Mouse (Mus musculus) common myeloid progenitor, adult 5-6 weeks (primary cell): ENCODE data around the gene Cpb2. TPM values are rescaled to one million over a fixed set of nuclear protein-coding genes. Genes with fewer than 3 reads are reported as not detected.

Source experiments
- total RNA-seq: library from RNA; stranded (forward); fragments of 200-1000, 187-1606 nt; gene quantifications from 2 replicates; pipeline ENCODE4 v1.2.3, GENCODE M21; 2017

Cpb2 gene
- total RNA-seq, 1 experiment from 2014 or later = not detected

Other genes with a start within 250 kb of the Cpb2 start
- gene Rubcnl, start 226.3 kb upstream of the Cpb2 start, total RNA-seq = 3.8 and 4.0 TPM in 2 replicates
- not detected in 2 replicates for gene Lrrc63, start 111.4 kb upstream of the Cpb2 start, total RNA-seq
- 244 and 283 TPM in 2 replicates for gene Lcp1, start 111.2 kb upstream of the Cpb2 start, total RNA-seq
- gene Zc3h13, start 42.1 kb downstream of the Cpb2 start, total RNA-seq = 38.4 and 38.6 TPM in 2 replicates
- 0.09 TPM in 1 of 2 replicates, not detected in the other for gene Siah3, start 213.7 kb downstream of the Cpb2 start, total RNA-seq